ENCODE assay signal across 14 mouse cellular contexts in genomic region chr13:52172706-52173346, GRCm38 (mm10).
"Had no signal": no experiment of that assay in that cellular context is flagged by ENCODE, and none has a peak within 500 bp of the region (broad histone marks: within the 10 kb centered on the region; RNA-seq: fewer than 3 reads in every experiment).

No protein-coding gene starts in this region.

- H3K36me3 ChIP-seq: liver, embryonic 12.5 days; lung, embryonic 15.5 days; midbrain, embryonic 13.5 days; midbrain, embryonic 15.5 days; neural tube, embryonic 12.5 days had no signal

- H3K9ac ChIP-seq: liver, embryonic 12.5 days; liver, embryonic 14.5 days; lung, embryonic 15.5 days; midbrain, embryonic 13.5 days; midbrain, embryonic 15.5 days; neural tube, embryonic 12.5 days had no signal

- H3K9me3 ChIP-seq: liver, embryonic 12.5 days; lung, embryonic 15.5 days; midbrain, embryonic 13.5 days; midbrain, embryonic 15.5 days; neural tube, embryonic 12.5 days had no signal

- H3K27me3 ChIP-seq: lung, embryonic 15.5 days; midbrain, embryonic 13.5 days; midbrain, embryonic 15.5 days; neural tube, embryonic 12.5 days had no signal

- H3K4me3 ChIP-seq: liver, embryonic 12.5 days; lung, embryonic 15.5 days; megakaryocyte, embryonic 14.5 days; midbrain, embryonic 13.5 days; midbrain, embryonic 15.5 days; neural tube, embryonic 12.5 days had no signal

- DNase-seq: right cerebral cortex, postnatal 14 days; spleen, adult 18-20 months; thymus, adult 18-20 months; thymus, postnatal 14 days; thymus, postnatal 36 days had no signal

- H3K27ac ChIP-seq: liver, embryonic 12.5 days; liver, embryonic 14.5 days; lung, embryonic 15.5 days; macrophage; midbrain, embryonic 13.5 days; midbrain, embryonic 15.5 days; neural tube, embryonic 12.5 days had no signal

- H3K4me2 ChIP-seq: liver, embryonic 12.5 days; lung, embryonic 15.5 days; midbrain, embryonic 11.5 days; midbrain, embryonic 13.5 days; midbrain, embryonic 15.5 days; neural tube, embryonic 12.5 days had no signal

- H3K4me1 ChIP-seq: liver, embryonic 12.5 days; lung, embryonic 15.5 days; midbrain, embryonic 13.5 days; midbrain, embryonic 15.5 days; neural tube, embryonic 12.5 days had no signal

- ATAC-seq: liver, embryonic 12.5 days; midbrain, embryonic 13.5 days; midbrain, embryonic 15.5 days had no signal
